Mouse (Mus musculus) c-Kit-positive CD71-negative TER-119-negative erythroid progenitor cells, embryonic 14.5 days (primary cell): ENCODE results near the gene Errfi1.

Experiments
- DNase-seq: peaks from one replicate; pipeline ENCODE4 v3.0.0-alpha.2; 2013; ENCODE audit warnings: low read depth

The Errfi1 gene

DNA sequence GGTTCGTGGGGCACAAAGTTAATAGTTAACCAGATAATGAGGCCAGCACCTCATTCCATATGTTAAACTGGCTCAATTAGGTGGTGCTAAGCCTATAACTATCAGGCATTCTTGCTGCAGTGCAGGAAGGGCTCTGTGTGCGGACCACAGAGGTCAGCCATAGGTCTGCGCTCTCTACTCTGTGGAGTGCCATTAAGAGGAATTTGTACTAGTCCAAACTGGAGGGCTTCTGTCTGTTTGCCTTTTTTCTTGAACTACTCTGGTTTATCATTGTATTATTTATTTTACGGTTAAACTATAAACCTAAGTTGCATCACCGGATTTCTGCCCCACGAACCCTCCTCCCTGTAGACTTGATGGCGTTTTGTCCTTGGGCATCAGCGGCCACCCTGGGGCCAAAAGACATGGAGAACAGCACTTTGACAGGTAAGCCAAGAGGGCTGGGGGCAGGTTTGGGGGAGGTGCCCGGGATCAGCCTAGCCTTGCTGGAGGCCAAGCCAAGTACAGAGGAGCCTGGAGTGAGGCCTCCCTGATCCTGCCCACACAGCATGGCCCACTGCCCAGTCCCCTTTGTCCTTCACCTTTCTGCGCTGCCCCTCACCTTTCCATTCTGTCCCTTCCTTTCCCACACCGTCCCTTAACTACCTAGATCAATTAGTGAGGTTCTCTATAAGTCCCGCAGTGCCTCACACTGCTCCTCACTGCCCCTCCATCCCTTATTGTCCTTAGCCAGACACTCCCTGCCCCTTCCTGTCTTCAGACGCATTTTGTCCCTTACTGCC lies at the start of gene Errfi1:
TSS of gene Errfi1 (plus strand) at position 240 of the 782 bp plus-strand sequence.
- DNase-seq, result no peak

DNA sequence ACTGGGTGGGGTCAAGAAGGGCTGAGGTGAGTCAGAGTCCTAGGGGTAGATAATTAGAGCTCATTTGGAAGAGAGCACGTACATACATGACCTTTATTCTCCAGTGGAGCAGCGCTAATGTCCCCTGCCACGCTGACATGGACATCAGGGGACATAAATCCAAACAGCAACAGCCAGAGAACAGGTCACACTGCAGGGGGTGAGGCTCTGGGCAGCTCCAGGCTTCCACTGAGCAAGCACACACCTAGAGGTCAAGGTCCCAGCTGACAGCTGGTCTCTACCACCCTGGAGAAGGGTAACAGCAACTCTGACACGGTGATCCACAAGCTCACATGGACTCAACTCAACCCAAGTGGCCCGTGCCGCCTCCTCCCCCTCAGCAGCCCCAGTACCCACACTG lies 49.5 kb upstream of the Errfi1 start:
- DNase-seq, result no peak

DNA sequence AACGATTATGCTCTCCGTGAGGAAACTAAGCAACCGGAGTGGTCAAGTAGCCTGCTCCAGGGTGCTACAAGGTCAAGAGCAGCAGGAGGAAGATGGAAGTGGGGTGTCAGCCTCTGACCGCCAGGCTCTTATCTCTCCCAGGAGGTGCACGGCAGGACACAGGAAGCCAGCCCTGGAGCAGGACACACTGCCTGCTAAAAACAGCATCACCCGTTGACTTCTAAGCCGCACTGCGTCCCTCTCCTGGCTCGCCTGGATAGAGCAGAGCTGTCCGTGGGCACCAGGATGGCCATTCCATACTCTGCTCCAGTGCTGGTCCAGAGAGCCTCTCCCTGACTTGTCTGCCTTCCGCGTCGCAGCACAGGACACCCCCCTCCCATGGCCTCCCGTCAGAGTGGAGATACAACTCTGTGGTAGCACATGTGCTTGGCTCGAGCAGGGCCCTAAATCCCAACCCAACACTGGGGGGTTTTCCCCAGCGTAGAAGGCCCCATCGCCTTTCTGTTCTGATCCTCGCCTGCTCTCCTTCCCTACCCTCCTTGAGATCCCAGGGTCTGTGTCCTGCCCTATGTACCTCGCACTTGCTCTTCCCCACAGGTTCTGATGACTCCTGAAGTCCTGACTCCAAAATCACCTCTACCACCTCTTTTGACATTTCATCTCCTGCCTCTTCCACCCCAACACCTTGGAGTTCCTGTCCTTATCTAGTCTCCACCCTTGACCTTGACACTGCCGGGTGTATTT lies 45.8 kb upstream of the Errfi1 start:
- no peak for DNase-seq

DNA sequence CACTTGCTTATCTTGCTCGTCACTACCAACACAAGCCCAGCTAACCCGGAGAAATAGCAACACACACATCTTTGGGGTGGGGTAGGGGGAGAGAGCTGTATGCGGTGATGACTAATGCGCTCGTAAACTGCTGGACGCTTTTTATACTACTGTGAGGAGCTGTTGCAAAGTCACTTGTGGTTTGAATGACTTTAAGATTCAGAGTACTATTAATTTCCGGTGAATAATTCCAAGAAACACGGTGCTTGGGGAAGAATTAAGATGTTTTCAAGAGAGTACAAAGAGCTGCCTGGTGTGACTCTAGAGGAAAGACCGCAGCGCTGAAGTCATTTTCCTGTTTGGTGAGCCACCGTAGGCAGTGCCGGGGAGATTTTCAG lies 45.3 kb upstream of the Errfi1 start:
- peak; percentile 37 for DNase-seq

DNA sequence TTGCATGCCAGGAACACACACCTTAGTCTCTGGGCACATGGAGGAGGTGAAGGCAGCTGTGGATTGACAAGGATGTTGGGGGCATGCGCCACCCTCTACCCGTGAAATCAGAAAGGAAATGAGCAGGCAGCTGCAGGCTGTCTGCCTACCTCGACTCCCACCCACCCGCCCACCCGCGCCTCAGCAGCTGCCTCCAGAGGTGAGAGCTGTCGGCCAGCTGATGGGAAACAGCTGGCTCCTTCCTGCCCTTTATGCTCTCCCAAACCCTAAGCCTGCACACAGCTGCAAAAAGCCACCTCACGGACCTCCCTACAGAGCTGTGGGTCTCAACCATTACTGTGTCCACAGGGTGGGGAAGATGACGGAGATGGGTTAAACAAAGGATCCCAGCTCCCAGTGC lies 44.4 kb upstream of the Errfi1 start:
- DNase-seq, result no peak

DNA sequence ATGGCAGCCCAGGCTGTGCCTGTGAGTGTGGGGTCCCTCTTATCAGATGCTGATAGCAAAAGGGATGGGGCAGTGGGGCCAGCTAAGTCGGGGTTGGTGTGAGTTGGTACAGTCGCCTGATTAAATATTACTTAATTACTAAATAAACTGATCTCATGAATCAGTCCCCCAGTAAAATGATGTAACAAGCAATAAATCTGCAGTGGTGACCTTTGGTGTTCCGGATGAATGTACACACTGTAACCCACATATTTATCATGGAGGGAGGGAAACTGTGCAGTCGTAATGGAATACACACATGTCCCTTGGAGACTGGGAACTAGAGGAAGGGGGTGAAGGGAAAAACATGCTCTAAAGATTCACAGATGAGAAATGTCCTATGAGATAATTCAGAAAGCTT lies 38.6 kb upstream of the Errfi1 start:
- no peak for DNase-seq

DNA sequence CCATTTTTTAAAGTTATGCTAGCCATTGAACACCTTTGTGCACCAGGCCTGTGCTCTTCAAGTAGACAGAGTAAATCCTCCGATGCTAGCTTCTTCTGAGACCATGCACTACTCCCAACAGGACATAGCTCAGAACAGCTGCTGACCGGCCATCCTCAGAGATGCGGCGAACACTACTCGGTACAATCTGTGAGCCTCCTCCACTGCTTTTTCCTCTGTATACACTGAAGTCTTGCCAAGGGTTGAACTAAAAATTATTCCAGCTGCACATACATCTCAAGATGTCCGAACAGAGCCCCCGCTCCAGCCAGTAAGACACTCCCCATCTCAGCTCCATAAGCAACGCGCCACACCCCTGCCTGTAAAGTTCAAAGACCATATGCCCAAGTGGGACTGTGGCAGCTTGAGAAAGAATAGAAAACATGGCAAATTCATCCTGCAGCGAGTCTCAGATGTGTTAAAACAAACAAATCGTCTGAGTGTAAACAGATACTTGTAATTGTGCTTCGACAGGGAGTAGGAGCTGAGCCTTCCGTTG lies 37.2 kb upstream of the Errfi1 start:
- no peak for DNase-seq

DNA sequence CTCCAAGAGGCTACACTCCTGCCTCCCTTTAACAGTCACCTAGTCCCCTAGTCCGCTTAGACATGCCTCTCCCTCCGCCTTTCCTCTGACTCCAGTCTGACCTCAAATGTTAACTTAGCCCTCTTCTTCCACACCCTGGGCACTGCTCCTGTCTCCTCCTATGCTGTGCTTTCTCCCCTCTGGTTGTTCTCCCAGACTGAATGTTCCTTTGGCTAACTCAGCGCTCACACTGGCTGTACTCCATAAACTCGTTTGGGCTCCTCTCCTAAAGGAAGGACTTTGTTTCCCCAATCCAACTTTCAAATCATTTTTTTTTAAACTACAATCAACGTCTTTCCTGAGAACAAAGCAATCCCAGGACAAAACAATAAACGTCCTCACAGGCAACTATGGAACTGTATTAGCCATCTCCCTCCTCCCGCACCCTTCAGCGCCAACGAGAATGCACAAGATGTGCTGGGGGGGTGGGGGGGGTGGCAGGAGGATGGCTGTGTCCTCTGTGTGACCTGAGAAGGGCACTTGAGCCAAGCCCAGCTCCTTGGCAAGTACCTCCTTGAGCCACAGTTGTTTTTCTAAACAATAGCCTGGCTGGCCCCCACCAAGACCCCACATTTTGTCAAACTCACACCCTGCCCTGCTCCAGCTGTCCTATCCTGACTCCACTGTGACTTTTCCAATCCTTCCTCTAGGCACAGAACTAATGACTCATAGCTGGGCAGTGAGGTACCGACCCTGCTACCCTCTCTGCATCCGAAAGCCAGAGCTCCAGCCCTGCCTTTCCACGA lies 34.4 kb upstream of the Errfi1 start:
- no peak for DNase-seq

DNA sequence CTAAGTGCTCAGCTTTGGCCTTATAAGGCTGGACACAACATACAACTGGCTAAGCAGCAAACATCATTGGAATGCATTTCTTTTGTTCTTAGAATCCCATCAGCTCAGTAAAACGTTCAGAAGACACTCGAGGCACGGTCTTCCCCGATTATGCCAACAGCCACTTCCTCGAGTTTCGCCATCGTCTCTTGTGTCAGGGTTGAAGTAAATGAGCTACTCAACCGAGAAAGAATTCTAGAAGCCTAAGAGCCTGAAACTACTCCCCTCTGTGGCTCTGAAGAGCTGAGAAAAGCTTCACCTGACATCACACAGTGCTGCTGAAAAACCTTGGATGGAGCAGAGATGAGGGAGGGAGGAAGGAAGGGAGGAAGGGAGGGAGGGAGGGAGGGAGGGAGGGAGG lies 32.3 kb upstream of the Errfi1 start:
- DNase-seq, result no peak

DNA sequence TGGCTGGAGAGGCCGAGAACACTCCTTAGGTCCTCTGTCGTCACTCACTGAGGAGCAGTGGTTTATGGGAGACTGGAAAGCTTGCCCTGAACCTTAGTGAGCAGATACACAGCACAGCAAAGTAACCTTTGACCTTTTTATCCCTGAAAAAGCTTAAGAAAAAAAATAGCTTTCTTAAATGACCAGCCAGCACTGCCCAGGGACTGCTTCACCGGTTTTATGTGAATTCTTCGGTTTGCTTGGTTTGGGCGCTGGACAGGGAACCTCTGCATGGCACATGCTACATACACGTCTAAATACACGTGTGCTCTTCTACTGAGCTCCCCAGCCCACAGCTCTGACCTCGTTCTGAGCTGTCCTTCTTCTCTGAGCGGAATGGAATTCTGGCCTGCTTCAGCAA lies 31.1 kb upstream of the Errfi1 start:
- no peak for DNase-seq

DNA sequence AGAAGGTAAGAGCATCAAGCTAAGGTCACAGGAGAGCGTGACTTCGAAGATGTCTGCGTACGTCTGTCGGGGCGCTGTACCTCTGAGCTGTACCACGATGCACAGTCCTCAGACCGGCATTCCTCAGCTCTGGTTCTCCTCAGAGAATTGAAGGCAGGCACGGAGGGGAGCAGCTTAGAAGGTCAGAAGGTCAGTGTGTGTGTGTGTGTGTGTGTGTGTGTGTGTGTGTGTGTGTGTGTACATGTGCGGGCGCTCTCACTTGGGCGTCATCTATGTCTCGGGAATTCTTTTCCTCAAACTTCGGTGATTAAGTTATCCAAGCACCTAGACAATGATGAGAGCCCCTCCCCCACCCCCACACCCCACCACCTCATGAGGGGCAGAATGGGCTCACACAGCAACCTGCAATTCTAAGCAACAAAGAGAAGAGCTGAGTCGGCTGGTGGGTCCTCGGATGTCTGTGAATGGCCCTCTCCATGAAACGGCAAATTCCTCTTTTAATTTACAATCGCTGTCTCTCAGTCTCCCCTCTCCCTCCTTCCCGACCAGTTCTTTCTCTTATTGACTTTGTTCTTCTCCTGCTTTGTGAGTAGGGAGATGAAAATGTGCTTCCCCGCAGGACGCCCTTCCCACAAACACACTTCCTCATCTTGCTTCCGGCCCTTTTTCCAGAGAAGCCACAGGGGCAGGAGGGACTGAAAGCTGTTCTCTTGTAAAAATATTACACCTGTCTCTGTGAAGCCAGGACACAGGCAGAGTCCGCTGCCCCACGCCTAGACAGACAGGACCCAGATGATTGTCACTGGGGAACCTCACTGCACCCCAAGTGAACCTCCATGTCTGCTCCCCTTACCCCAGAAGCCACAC lies 29.9 kb upstream of the Errfi1 start:
- no peak for DNase-seq

DNA sequence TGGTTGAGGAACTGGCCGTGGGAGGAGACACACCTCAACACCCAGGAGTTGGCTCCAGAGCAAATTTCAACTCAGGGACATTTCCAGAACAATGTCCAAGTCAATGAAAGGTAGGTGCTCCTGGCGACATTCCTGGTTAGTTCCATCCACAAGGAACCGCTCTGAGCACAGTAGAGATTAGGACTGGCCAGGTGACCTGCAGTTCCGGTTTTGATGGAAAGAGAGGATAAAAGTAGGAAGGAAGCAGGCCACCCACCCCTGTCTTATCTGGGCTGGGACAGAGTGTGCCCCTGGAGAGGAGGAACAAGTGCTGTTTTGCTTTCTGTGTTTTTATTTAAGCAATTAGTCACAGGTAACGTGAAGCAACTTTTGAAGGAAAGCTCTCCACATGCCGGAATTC lies 28.8 kb upstream of the Errfi1 start:
- no peak for DNase-seq

DNA sequence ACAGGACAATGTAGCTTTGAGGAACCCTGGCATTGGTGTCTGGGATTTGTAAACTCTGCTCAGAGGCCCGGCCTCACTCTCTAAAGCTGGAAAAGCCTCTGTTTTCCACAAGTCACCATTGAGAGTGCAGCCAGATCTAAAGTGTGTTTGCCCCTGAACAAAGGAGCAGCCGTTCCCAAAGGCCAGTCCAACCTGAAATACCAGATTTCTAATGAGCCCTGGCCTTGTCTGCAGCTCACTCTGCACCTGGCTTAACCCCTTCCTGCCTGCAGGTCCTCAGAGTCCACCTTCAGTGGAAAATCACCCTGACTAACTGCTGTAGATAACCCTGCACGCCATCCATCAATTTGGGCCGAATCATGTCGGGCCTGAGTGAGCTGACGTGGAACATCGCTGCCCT lies 28.2 kb upstream of the Errfi1 start:
- DNase-seq, result no peak

DNA sequence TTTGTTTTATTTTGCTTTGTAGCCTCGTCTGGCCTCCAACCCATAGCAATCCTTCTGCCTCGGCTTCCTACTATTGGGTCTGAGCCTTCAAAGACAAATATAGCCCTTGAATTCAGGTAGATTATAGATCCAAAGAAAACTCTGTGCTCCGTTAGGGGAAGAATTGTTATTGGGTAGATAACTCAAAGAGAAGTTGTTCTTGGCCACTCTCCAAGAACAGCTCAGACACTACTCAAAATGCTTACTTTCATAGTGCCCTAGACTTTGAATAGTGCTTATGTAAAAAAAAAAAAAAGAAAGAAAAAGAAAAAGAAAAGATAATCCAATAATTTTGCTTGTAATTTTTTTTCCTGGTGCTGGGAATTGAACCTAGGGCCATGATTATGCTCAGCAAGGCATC lies 22.4 kb upstream of the Errfi1 start:
- DNase-seq, result no peak

DNA sequence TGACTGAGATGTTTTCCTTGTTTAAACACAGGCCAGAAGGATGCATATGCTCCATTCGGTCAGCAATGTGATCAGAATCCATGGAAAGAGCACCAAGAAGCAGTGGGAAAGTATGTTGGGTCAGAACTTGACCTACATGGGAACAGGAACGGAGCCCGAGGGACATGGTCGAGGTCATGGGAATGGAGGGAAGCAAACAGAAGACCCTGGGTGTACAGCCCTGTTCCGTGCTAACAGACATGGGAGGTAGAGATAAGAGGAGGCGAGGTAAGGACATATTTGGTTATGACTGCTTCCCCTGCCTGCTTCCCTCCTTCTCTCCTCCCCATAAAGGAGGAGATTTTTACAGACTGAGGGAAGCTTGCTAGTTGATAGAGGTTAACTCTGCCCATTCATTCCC lies 21.8 kb upstream of the Errfi1 start:
- DNase-seq, result no peak

DNA sequence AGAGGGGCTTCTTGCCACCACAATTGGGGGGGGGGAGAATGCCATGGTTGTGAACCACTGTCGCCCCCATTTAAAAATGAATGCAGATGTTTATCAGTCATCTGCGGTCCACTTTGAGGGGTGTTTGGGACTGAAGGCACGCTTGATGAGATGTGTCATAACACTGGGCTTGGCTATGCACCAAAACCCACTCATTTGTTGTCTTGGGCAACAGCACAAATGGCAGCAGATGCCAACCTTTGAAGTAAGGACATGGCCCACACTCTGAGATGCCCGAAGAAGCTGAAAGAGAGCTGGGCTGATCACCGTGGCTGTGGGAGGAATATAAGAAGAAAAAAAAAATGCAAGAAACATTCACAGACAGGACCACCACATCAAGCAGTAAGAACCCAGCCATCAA lies 18.6 kb upstream of the Errfi1 start:
- no peak for DNase-seq

DNA sequence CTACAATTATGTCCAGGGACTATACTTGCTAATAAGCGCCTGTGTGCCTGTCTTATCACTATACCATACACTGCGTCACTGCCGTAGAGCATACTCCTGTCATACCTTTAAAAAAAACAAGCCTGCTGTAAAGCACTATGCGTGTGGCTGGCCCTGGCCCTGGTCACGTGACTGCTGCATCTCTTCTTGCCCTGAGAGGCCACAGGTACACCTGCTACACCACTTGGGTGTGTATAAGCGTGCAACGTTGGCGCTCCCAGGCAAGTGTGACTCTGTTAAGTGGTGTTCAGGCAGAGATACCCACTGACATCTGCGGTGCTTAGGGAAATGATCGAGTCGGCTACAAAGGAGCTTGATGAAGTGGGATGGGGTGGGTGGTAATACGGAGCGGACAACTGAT lies 17.5 kb upstream of the Errfi1 start:
- DNase-seq, result no peak

DNA sequence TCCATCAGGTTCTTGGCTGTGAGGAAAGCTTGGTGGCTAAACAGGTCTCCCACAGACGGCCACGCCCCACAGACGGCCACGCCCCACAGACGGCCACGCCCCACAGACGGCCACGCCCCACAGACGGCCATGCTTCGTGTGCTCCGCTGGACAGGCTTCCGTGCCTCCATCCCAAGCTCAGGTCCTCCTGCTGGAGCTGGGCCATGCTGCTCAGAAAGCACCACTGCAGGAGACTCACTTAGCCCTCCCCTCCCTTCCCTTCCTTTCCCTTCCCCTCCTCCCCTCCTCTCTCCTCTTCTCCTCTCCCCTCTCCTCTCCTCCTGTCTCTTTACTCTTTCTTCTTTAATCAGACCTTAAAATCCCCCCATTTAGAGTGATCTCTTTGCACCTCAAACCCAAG lies 16.8 kb upstream of the Errfi1 start:
- DNase-seq, result no peak

DNA sequence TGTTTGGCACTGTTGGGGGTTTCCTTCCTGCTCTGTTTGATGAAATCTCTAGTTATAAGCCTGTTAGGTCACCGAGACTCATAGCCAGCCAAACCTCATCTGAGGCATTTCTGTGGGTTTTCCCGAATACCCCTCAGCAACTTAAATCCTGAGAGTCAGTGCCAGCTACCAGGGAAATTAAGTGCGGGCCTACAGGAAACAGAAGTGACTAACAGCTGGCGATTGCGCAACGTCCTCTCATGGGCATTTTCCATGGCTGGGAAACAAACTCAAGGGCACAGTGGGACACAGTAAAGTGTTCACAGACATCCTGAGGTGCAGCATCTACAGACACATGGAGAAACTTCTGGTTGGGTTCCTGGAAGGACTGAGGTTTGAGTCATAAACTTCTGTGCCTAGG lies 16.3 kb upstream of the Errfi1 start:
- DNase-seq, result peak; percentile 29

DNA sequence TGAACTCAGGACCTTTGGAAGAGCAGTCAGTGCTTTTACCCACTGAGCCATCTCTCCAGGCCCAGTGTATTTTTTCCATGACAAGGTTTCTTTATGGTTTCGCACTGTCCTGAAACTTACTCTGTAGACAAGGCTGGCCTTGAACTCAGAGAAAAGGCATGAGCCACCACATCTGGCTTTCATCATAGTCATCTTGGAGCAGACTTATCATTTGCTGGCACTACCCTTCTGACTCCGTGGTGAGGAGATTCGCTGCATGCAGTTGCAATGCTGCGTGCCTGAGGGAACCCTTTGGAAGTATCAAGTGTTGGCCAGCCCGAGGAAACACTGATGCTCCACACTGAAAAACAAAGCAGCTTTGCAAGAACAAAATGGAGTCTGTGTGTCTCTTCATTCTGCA lies 11.7 kb upstream of the Errfi1 start:
- DNase-seq, result no peak

DNA sequence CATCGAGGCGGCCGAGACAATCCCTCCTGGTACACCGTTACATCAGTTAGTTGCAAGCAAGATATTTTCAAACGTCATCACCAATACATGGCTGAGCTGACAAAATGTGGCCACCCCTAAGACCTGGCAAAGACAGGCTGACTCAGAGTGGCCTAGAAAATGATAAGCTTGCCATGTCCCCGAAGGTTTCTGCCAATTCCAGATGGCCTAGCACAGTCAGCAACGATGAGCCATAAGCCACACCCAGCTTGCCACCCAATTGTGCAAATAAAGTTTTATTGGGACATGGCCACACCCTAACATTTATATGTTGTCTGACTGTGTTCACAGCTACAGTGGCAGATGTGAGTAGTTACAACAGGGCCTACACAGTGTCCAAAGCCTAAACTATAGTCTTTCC lies 10.5 kb upstream of the Errfi1 start:
- no peak for DNase-seq

DNA sequence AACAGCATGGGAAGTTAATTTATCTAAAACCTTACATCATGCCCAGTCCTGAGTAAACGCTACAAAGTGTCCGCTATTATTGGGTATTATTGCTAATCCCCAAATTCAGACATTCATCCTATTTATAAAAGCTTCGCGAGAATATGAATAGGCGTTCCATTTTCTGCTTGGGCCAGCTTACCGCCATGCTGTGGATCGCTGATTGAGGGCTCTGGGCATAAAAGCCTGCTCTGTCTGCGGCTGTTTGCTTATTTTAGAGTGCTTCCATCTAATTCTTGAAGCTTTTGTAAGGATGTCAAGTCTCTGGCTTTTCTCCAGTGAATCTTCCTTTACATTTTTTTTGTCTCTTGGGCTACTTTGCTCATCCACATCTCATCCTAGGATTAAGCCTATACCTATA lies 7.4 kb upstream of the Errfi1 start:
- DNase-seq, result no peak
